Mouse (Mus musculus) gastrocnemius, adult 2 months (tissue): Measurements from ENCODE around the gene Gdpd2. TPM values are rescaled to one million over a fixed set of nuclear protein-coding genes. Genes with fewer than 3 reads are reported as not detected.
A peak's percentile ranks its signal among the peaks of the same experiment; 100 is the strongest.

Experiments
- DNase-seq: peaks from one replicate; pipeline ENCODE4 v3.0.0; 2022
- H3K27ac ChIP-seq: fragments of 200-600 bp; 2 replicates; pipeline ENCODE4 v1.8.1; 2022; ENCODE audit warnings: mild to moderate bottlenecking
- H3K4me3 ChIP-seq: fragments of 200-600 bp; 2 replicates; pipeline ENCODE4 v1.8.1; 2022; ENCODE audit warnings: mild to moderate bottlenecking, moderate library complexity
- CTCF ChIP-seq: fragments of 200-600 bp; IDR thresholded peaks from 2 replicates; pipeline ENCODE4 v1.8.1; 2022; ENCODE audit warnings: antibody characterized with exemption, mild to moderate bottlenecking, moderate library complexity
- intact Hi-C: fragments of 180-260 bp; cut with DNase I; formaldehyde crosslinking; loops from one replicate; pipeline ENCODE4 v1.15.1; 2025
- total RNA-seq, 2 experiments: library from RNA; stranded (reverse); gene quantifications; 2 replicates each; pipeline ENCODE4 v1.2.3; 2021

The Gdpd2 gene
- total RNA-seq, 2 experiments from 2014 or later, result not detected

GRCm38 (mm10) chrX:100765855-100766254 lies 36.2 kb downstream of the Gdpd2 start:
- intact Hi-C loops, result no loop called here
- H3K4me3 ChIP-seq, result no peak overlapping the region
- no peak overlapping the region for H3K27ac ChIP-seq
- DNase-seq, result no peak
- TF ChIP-seq CTCF, result peak; percentile 24; the same call in 1 of the 2 replicates

GRCm38 (mm10) chrX:100767181-100767884 lies 37.7 kb downstream of the Gdpd2 start, which contains the start of gene Dlg3:
TSS of gene Dlg3 (plus strand) at chrX:100767722.
- no peak within 1 kb of the TSS for H3K27ac ChIP-seq
- intact Hi-C loops, result no loop called here
- peak within 1 kb of the TSS; percentile 69 for H3K4me3 ChIP-seq
- DNase-seq, result peak; percentile 35
- TF ChIP-seq CTCF, result peak; percentile 33

- Histone ChIP-seq H3K27ac (no peak overlapping the region), H3K4me3 (peak overlapping the region; percentile 69)
- no peak for DNase-seq
- intact Hi-C loops, result no loop called here
- no peak for TF ChIP-seq CTCF
Observed at GRCm38 (mm10) chrX:100767885-100768626, 38.4 kb downstream of the Gdpd2 start.

- DNase-seq, result no peak
- H3K27ac ChIP-seq, result no peak overlapping the region
- TF ChIP-seq CTCF, result no peak
- no peak overlapping the region for H3K4me3 ChIP-seq
- intact Hi-C loops, result no loop called here
Observed at GRCm38 (mm10) chrX:100769281-100769680, 39.6 kb downstream of the Gdpd2 start.

GRCm38 (mm10) chrX:100774341-100774811 lies 44.7 kb downstream of the Gdpd2 start:
- DNase-seq, result peak; percentile 72
- peak; percentile 62 for TF ChIP-seq CTCF
- H3K27ac ChIP-seq, result peak overlapping the region; percentile 71
- intact Hi-C loops, result loop anchor here (10.0 kb wide), 1 partner anchor 170 kb away; no protein-coding TSS in a partner anchor
- peak overlapping the region; percentile 71 for H3K4me3 ChIP-seq

- intact Hi-C loops, result loop anchor here (10.0 kb wide), 1 partner anchor 169 kb away; no protein-coding TSS in a partner anchor
- H3K27ac ChIP-seq, result no peak overlapping the region
- no peak for DNase-seq
- H3K4me3 ChIP-seq, result no peak overlapping the region
- TF ChIP-seq CTCF, result no peak
Observed at GRCm38 (mm10) chrX:100775405-100775804, 45.7 kb downstream of the Gdpd2 start.

- Histone ChIP-seq H3K4me3 (peak overlapping the region; percentile 77), H3K27ac (peak overlapping the region; percentile 81)
- peak; percentile 79 for TF ChIP-seq CTCF
- intact Hi-C loops, result loop anchor here (10.0 kb wide), 1 partner anchor 168 kb away; no protein-coding TSS in a partner anchor
- DNase-seq, result peak; percentile 50
Observed at GRCm38 (mm10) chrX:100776494-100776893, 46.8 kb downstream of the Gdpd2 start.

- intact Hi-C loops, result loop anchor here (10.0 kb wide), 1 partner anchor 168 kb away; no protein-coding TSS in a partner anchor
- peak; percentile 82 for DNase-seq
- peak overlapping the region; percentile 81 for H3K27ac ChIP-seq
- H3K4me3 ChIP-seq, result peak overlapping the region; percentile 77
- no peak for TF ChIP-seq CTCF
Observed at GRCm38 (mm10) chrX:100776985-100777654, 47.4 kb downstream of the Gdpd2 start.

GRCm38 (mm10) chrX:100777655-100778234 lies 48.1 kb downstream of the Gdpd2 start:
- intact Hi-C loops, result loop anchor here (10.0 kb wide), 1 partner anchor 167 kb away; no protein-coding TSS in a partner anchor
- H3K4me3 ChIP-seq, result peak overlapping the region; percentile 77
- peak overlapping the region; percentile 81 for H3K27ac ChIP-seq
- TF ChIP-seq CTCF, result no peak
- DNase-seq, result no peak

GRCm38 (mm10) chrX:100778397-100778796 lies 48.7 kb downstream of the Gdpd2 start:
- H3K4me3 ChIP-seq, result no peak overlapping the region
- TF ChIP-seq CTCF, result no peak
- 0 out of 2 replicates have a peak overlapping the region, but pooled peaks have one; percentile 2 for H3K27ac ChIP-seq
- intact Hi-C loops, result loop anchor here (10.0 kb wide), 1 partner anchor 166 kb away; no protein-coding TSS in a partner anchor
- no peak for DNase-seq

Other genes with a start within 250 kb of the Gdpd2 start
- gene Igbp1, start 235.6 kb upstream of the Gdpd2 start, total RNA-seq, result 10 to 100 TPM; 35.2 to 39.9 TPM
- gene Dgat2l6, start 205.0 kb upstream of the Gdpd2 start, total RNA-seq, result under 1 TPM; 0.28 to 0.46 TPM
- not detected for gene Awat1, start 157.6 kb upstream of the Gdpd2 start, total RNA-seq
- under 1 TPM in 1 of 2 experiments, not detected in 1; 0.06 TPM for gene P2ry4, start 135.0 kb upstream of the Gdpd2 start, total RNA-seq
- not detected for gene Arr3, start 124.4 kb upstream of the Gdpd2 start, total RNA-seq
- under 1 TPM; 0.15 to 0.22 TPM for gene Kif4, start 104.1 kb upstream of the Gdpd2 start, total RNA-seq
- 10 to 100 TPM; 10.6 to 14.5 TPM for gene Pdzd11, start 103.3 kb upstream of the Gdpd2 start, total RNA-seq
- 1 to 10 TPM; 1.7 to 2.0 TPM for gene Dlg3, start 37.8 kb downstream of the Gdpd2 start, total RNA-seq